Mouse (Mus musculus) CH12F3 (cell line): ENCODE results near the gene Iqsec1.

Experiments
- in situ Hi-C: fragments of 300-500 bp; cut with MboI; formaldehyde crosslinking; loops from 2 replicates; pipeline ENCODE4 v1.14.3; 2020; ENCODE audit warnings: low sequenced_read_pairs

Iqsec1 gene

GRCm38 (mm10) chr6:90969341-90969871 lies 19.1 kb downstream of the Iqsec1 start:
- in situ Hi-C loops: no loop called here

GRCm38 (mm10) chr6:90953349-90953748 lies 35.1 kb downstream of the Iqsec1 start:
- in situ Hi-C loops: no loop called here

GRCm38 (mm10) chr6:90950936-90951335 lies 37.5 kb downstream of the Iqsec1 start:
- in situ Hi-C loops: no loop called here

GRCm38 (mm10) chr6:90948097-90948496 lies 40.4 kb downstream of the Iqsec1 start:
- in situ Hi-C loops: no loop called here

GRCm38 (mm10) chr6:90945560-90946230 lies 42.8 kb downstream of the Iqsec1 start:
- in situ Hi-C loops: no loop called here

- in situ Hi-C loops: no loop called here
Observed at GRCm38 (mm10) chr6:90941257-90941656, 47.2 kb downstream of the Iqsec1 start.

- in situ Hi-C loops: no loop called here
Observed at GRCm38 (mm10) chr6:90933656-90934055, 54.8 kb downstream of the Iqsec1 start.

- in situ Hi-C loops: no loop called here
Observed at GRCm38 (mm10) chr6:90928806-90929205, 59.7 kb downstream of the Iqsec1 start.

- in situ Hi-C loops: no loop called here
Observed at GRCm38 (mm10) chr6:90925472-90925871, 63.0 kb downstream of the Iqsec1 start.

GRCm38 (mm10) chr6:90924796-90925195 lies 63.7 kb downstream of the Iqsec1 start:
- in situ Hi-C loops: no loop called here

- in situ Hi-C loops: no loop called here
Observed at GRCm38 (mm10) chr6:90924379-90924778, 64.1 kb downstream of the Iqsec1 start.

GRCm38 (mm10) chr6:90921259-90921946 lies 67.1 kb downstream of the Iqsec1 start:
- in situ Hi-C loops: no loop called here

GRCm38 (mm10) chr6:90920510-90921220 lies 67.8 kb downstream of the Iqsec1 start:
- in situ Hi-C loops: no loop called here

- in situ Hi-C loops: no loop called here
Observed at GRCm38 (mm10) chr6:90919636-90920420, 68.7 kb downstream of the Iqsec1 start.

GRCm38 (mm10) chr6:90915585-90915984 lies 72.9 kb downstream of the Iqsec1 start:
- in situ Hi-C loops: no loop called here

GRCm38 (mm10) chr6:90913771-90914170 lies 74.7 kb downstream of the Iqsec1 start:
- in situ Hi-C loops: no loop called here

GRCm38 (mm10) chr6:90912768-90913167 lies 75.7 kb downstream of the Iqsec1 start:
- in situ Hi-C loops: no loop called here

GRCm38 (mm10) chr6:90904143-90904542 lies 84.3 kb downstream of the Iqsec1 start:
- in situ Hi-C loops: no loop called here

- in situ Hi-C loops: no loop called here
Observed at GRCm38 (mm10) chr6:90900302-90900701, 88.2 kb downstream of the Iqsec1 start.

- in situ Hi-C loops: no loop called here
Observed at GRCm38 (mm10) chr6:90899266-90899665, 89.2 kb downstream of the Iqsec1 start.

GRCm38 (mm10) chr6:90898107-90898506 lies 90.4 kb downstream of the Iqsec1 start:
- in situ Hi-C loops: no loop called here
